Mouse (Mus musculus): ENCODE data around the gene Coq8a. TPM values are rescaled to one million over a fixed set of nuclear protein-coding genes. Genes with fewer than 3 reads are reported as not detected.
A peak's percentile ranks its signal among the peaks of the same experiment; 100 is the strongest.

Coq8a gene
- total RNA-seq (2012; rRNA removed), result 0.95 and 1.5 TPM in 2 replicates
- 1 to 10 TPM in 1 of 2 experiments, not detected in 1; 2.1 TPM for polyA plus RNA-seq (2012; ENCODE audit: insufficient read depth in 1 of 2, insufficient read length in 2 of 2, low read depth in 1 of 2, low replicate concordance in 2 of 2, missing spikeins in 1 of 2)

- no peak within 1 kb of the TSS for H3K4me3 ChIP-seq (ENCODE audit: control insufficient read depth in 1 of 2, insufficient read depth in 1 of 2, low read depth in 2 of 2, low read length in 2 of 2)
Observed at GRCm38 (mm10) chr1:180198959-180199714, at the start of gene Coq8a. Coq8a (minus strand) TSS chr1:180199602.

GRCm38 (mm10) chr1:180248593-180249146 lies 49.3 kb upstream of the Coq8a start:
- H3K9me3 ChIP-seq (replicated peaks; ENCODE audit: insufficient read depth, low read length), result no peaks in the 10 kb centered on the region
- no peaks in the 10 kb centered on the region for H3K27me3 ChIP-seq (ENCODE audit: control insufficient read depth in 1 of 2, insufficient read depth in 2 of 2, low read length in 2 of 2)
- DNase-seq (ENCODE audit: low read depth, low spot score), result peak; percentile 74
- H3K36me3 ChIP-seq (ENCODE audit: control insufficient read depth in 1 of 2, insufficient read depth in 2 of 2, low read length in 2 of 2), result peaks cover 0 to 41% of the 10 kb centered on the region in 2 experiments; a peak in 2 of 4 replicates
- H3K4me1 ChIP-seq (ENCODE audit: control insufficient read depth in 1 of 2, insufficient read depth in 2 of 2, low read length in 2 of 2), result peaks cover 8 to 55% of the 10 kb centered on the region in 2 experiments
- peak overlapping the region; percentile 99 for H3K27ac ChIP-seq (ENCODE audit: control insufficient read depth, low read depth, low read length)
- H3K79me2 ChIP-seq (ENCODE audit: control insufficient read depth, insufficient read depth, low read length, poor library complexity), result no peaks in the 10 kb centered on the region; the same call in 1 of the 2 replicates
- peak overlapping the region; percentile 60 for H3K9ac ChIP-seq (ENCODE audit: control insufficient read depth, low read depth, low read length, poor library complexity, severe bottlenecking)
- H3K4me3 ChIP-seq (ENCODE audit: control insufficient read depth in 1 of 2, insufficient read depth in 1 of 2, low read depth in 2 of 2, low read length in 2 of 2), result peak overlapping the region; percentile 24 to 39
- TF ChIP-seq CHD2 (IDR thresholded peaks at IDR 0.05; ENCODE audit: low read length) (peak; percentile 76), SIN3A (IDR thresholded peaks at IDR 0.05; ENCODE audit: low read length) (peak; percentile 83), MXI1 (IDR thresholded peaks at IDR 0.05; ENCODE audit: low read depth, low read length) (peak; percentile 22; the same call in 1 of the 2 replicates), MAZ (IDR thresholded peaks at IDR 0.05; ENCODE audit: low read depth, low read length) (peak; percentile 96), TCF12 (IDR thresholded peaks at IDR 0.05; ENCODE audit: low read depth, low read length) (peak; percentile 82), ELF1 (IDR thresholded peaks at IDR 0.05; ENCODE audit: low read depth, low read length) (peak; percentile 50; the same call in 1 of the 2 replicates), E2F4 (IDR thresholded peaks at IDR 0.05; ENCODE audit: borderline replicate concordance, low read depth, low read length) (no peak), TBP (IDR thresholded peaks at IDR 0.05; ENCODE audit: low read depth, low read length) (0 out of 2 replicates have a peak, but pooled peaks have one; percentile 53), MYB (IDR thresholded peaks at IDR 0.05; ENCODE audit: low read depth, low read length) (peak; percentile 70), MAFK (IDR thresholded peaks at IDR 0.05; ENCODE audit: borderline replicate concordance, low read depth, low read length) (peak; percentile 66; the same call in 1 of the 2 replicates), ZKSCAN1 (IDR thresholded peaks at IDR 0.05; ENCODE audit: low read depth, low read length) (no peak), RCOR1 (IDR thresholded peaks at IDR 0.05; ENCODE audit: low read depth, low read length) (peak; percentile 93), KAT2A (conservative IDR thresholded peaks at IDR 0.05; ENCODE audit: low read depth, low read length) (no peak; the same call in 1 of the 2 replicates), ETS1 (IDR thresholded peaks at IDR 0.05; ENCODE audit: low read depth, low read length) (peak; percentile 92), EP300 (IDR thresholded peaks at IDR 0.05; ENCODE audit: low read depth in 1 of 2, low read length in 2 of 2) (peak; percentile 95), CHD1 (IDR thresholded peaks at IDR 0.05; ENCODE audit: low read depth, low read length) (peak; percentile 57), ZMIZ1 (IDR thresholded peaks at IDR 0.05; ENCODE audit: low read depth, low read length) (no peak), NELFE (IDR thresholded peaks at IDR 0.05; ENCODE audit: low read depth, low read length) (no peak), RAD21 (IDR thresholded peaks at IDR 0.05; ENCODE audit: low read depth, low read length) (no peak), ZC3H11A (IDR thresholded peaks at IDR 0.05; ENCODE audit: low read depth, low read length) (no peak), GATA1 (IDR thresholded peaks at IDR 0.05; ENCODE audit: low read depth, low read length) (peak; percentile 97), BHLHE40 (IDR thresholded peaks at IDR 0.05; ENCODE audit: borderline replicate concordance, low read depth, low read length) (peak; percentile 99), MAX (IDR thresholded peaks at IDR 0.05; ENCODE audit: low read length) (0 out of 2 replicates have a peak, but pooled peaks have one; percentile 3), SMC3 (IDR thresholded peaks at IDR 0.05; ENCODE audit: low read depth, low read length) (no peak)

More at GRCm38 (mm10) chr1:180198959-180199714, at the start of gene Coq8a:
- no peak within 1 kb of the TSS for H3K9ac ChIP-seq (ENCODE audit: control insufficient read depth, low read depth, low read length, poor library complexity, severe bottlenecking)
- TF ChIP-seq MXI1 (IDR thresholded peaks at IDR 0.05; ENCODE audit: low read depth, low read length) (no peak), GATA1 (IDR thresholded peaks at IDR 0.05; ENCODE audit: low read depth, low read length) (no peak), MEF2A (IDR thresholded peaks at IDR 0.05; ENCODE audit: extremely low read depth, insufficient replicate concordance, low read depth, low read length, poor library complexity, severe bottlenecking) (no peak), BHLHE40 (IDR thresholded peaks at IDR 0.05; ENCODE audit: borderline replicate concordance, low read depth, low read length) (no peak), TCF12 (IDR thresholded peaks at IDR 0.05; ENCODE audit: low read depth, low read length) (no peak), EP300 (IDR thresholded peaks at IDR 0.05; ENCODE audit: low read depth in 1 of 2, low read length in 2 of 2) (no peak), MAX (IDR thresholded peaks at IDR 0.05; ENCODE audit: low read length) (no peak), TAL1 (IDR thresholded peaks at IDR 0.05; ENCODE audit: low read length) (no peak), ZMIZ1 (IDR thresholded peaks at IDR 0.05; ENCODE audit: low read depth, low read length) (no peak), MYC (IDR thresholded peaks at IDR 0.05; ENCODE audit: low read depth, low read length) (no peak), ZKSCAN1 (IDR thresholded peaks at IDR 0.05; ENCODE audit: low read depth, low read length) (no peak), CTCF (IDR thresholded peaks at IDR 0.05 in 2 of 3, conservative IDR thresholded peaks at IDR 0.05 in 1 of 3; ENCODE audit: control insufficient read depth in 1 of 3, insufficient read depth in 1 of 3, low read depth in 2 of 3, low read length in 3 of 3, poor library complexity in 1 of 3, severe bottlenecking in 1 of 3) (no peak), NRF1 (IDR thresholded peaks at IDR 0.05; ENCODE audit: insufficient read depth, low read depth, low read length, poor library complexity, severe bottlenecking) (no peak), SMC3 (IDR thresholded peaks at IDR 0.05; ENCODE audit: low read depth, low read length) (no peak)
- H3K27me3 ChIP-seq (ENCODE audit: control insufficient read depth in 1 of 2, insufficient read depth in 2 of 2, low read length in 2 of 2), result peaks cover 1 to 2% of the 10 kb centered on the region in 2 experiments
- peaks cover 0 to 6% of the 10 kb centered on the region in 2 experiments; a peak in 1 of 4 replicates for H3K36me3 ChIP-seq (ENCODE audit: control insufficient read depth in 1 of 2, insufficient read depth in 2 of 2, low read length in 2 of 2)
- H3K9me3 ChIP-seq (replicated peaks; ENCODE audit: insufficient read depth, low read length), result no peaks in the 10 kb centered on the region
- H3K79me2 ChIP-seq (ENCODE audit: control insufficient read depth, insufficient read depth, low read length, poor library complexity), result no peaks in the 10 kb centered on the region
- H3K4me1 ChIP-seq (ENCODE audit: control insufficient read depth in 1 of 2, insufficient read depth in 2 of 2, low read length in 2 of 2), result 0 out of 4 replicates have a peak, but pooled peaks cover 0 to 5% of the 10 kb centered on the region in 2 experiments
- H3K27ac ChIP-seq (ENCODE audit: control insufficient read depth, low read depth, low read length), result no peak within 1 kb of the TSS
- no peak for DNase-seq (ENCODE audit: low read depth, low spot score)
